Mouse (Mus musculus) cortical plate, adult 2 months (tissue): Measurements from ENCODE around the gene Rps6ka1. TPM values are rescaled to one million over a fixed set of nuclear protein-coding genes. Genes with fewer than 3 reads are reported as not detected.
A peak's percentile ranks its signal among the peaks of the same experiment; 100 is the strongest.
"Not testable (repeated sequence)": the region's sequence is repeated elsewhere in the genome, so short reads cannot be mapped to it uniquely, and the experiment has no call there.

Experiments used
- H3K27ac ChIP-seq: fragments of 200-500 bp; 2 replicates; pipeline ENCODE4 v1.5.1; 2012; ENCODE audit warnings: low read length, control low read depth, inconsistent platforms; ENCODE audit not compliant: insufficient read depth
- H3K4me1 ChIP-seq: fragments of 200-500 bp; 2 replicates; pipeline ENCODE4 v1.6.1; 2011; ENCODE audit warnings: low read length; ENCODE audit not compliant: control insufficient read depth, insufficient read depth
- H3K4me3 ChIP-seq: fragments of 200-500 bp; 2 replicates; pipeline ENCODE4 v1.5.1; 2011; ENCODE audit warnings: mild to moderate bottlenecking, low read length, control low read depth; ENCODE audit not compliant: insufficient read depth
- CTCF ChIP-seq: fragments of 200-500 bp; IDR thresholded peaks from 2 replicates; pipeline ENCODE4 v1.5.1; 2011; ENCODE audit warnings: mild to moderate bottlenecking, control low read depth, low read length; ENCODE audit not compliant: insufficient read depth; ENCODE audit errors: extremely low read depth
- POLR2A ChIP-seq: fragments of 200-500 bp; IDR thresholded peaks from 2 replicates; pipeline ENCODE4 v1.6.1; 2011; ENCODE audit warnings: mild to moderate bottlenecking, low read length, control low read depth; ENCODE audit not compliant: insufficient read depth; ENCODE audit errors: extremely low read depth
- polyA plus RNA-seq: library from polyadenylated mRNA; depleted of rRNA; stranded (reverse); fragments of >200 nt; gene quantifications from 2 replicates; pipeline ENCODE4 v1.2.3, GENCODE M21; 2012

The Rps6ka1 gene
- polyA plus RNA-seq, 1 experiment = 13.2 TPM

DNA sequence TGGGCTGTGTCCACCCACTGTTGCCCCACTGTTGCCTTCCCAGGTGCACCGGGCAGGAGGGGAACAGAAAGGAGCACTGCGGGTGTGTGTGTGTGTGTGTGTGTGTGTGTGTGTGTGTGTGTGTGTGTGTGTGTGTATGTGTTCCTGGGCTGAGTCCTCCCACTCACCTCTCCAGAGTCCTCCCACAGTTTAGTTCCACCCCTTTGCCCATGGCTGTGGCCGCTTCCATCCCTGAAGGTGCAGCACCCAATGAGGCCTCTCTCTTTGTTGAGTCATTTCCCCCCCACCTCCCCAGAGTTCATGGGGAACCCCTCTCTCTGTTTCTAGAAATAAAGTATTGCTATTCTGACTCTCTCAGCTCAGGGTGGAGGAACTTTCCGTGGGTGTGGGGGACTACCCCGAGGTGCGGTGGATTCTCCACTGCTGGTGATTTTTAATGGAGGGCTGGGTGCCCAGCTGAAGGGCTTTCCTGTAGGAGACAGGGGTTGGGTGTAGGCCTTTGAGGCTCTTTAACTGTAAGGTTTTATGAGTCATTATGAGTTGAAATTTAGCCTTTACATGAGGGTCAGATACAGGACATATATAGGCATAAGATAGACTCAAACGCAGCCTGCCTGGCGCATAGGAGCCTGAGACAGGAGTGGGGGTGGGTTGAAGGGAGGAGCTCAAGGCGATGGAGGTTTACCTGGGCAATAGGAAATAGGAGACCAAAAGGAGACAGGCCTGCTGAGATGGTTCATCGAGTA, 44.4 kb downstream of the Rps6ka1 start:
- Histone ChIP-seq H3K4me1 (no peaks in the 10 kb centered on the region), H3K4me3 (no peak overlapping the region), H3K27ac (no peak overlapping the region)
- no peak for TF ChIP-seq POLR2A
- no peak for TF ChIP-seq CTCF

DNA sequence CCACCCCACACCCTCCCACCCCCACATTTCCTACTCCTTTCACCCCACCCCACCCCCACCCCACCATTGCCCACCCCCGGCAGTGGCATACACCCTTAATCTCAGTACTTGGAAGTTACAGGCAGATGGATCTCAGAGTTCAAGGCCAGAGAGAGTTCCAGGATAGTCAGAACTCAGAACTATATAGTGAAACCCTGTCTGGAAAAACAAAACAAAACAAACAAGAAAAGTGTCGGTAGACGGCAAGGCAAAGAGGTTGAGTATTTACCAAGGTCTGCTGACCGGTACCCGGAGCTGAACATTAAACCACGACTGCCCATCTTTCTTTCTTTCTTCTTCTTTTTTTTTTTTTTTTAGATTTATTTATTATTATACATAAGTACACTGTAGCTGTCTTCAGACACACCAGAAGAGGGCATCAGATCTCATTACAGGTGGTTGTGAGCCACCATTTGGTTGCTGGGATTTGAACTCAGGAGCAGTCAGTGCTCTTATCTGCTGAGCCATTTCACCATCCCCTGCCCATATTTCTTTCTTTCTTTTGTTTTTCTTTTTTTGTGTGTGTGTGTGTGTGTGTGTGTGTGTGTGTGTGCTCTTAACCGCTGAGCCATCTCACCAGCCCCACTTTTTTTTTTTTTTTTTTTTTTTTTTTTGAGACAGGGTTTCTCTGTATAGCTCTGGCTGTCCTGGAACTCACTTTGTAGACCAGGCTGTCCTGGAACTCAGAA, 45.7 kb downstream of the Rps6ka1 start:
- H3K27ac ChIP-seq, H3K4me1 ChIP-seq, H3K4me3 ChIP-seq: not testable (repeated sequence)

DNA sequence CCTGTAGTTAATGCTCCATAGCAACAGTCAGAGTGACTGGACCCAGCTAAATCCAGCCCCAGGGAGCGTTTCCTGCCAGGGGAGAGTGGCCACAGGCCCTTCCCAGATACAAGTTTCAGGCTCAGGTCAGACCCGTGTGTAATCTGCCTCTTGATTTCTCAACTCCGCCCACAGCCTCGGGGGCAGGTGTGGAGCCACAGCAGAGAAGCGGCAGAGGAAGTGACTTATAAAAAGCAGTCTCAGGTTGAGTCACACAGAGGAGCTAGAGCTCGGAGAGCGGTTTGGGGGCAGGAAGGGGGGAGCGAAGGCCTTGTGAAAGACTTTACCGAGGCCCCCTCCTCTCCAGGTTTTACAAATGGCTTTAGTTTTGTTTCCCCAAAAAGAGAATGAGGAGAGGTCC, 46.6 kb downstream of the Rps6ka1 start:
- Histone ChIP-seq H3K4me3 (no peak overlapping the region), H3K4me1 (no peaks in the 10 kb centered on the region), H3K27ac (no peak overlapping the region)
- TF ChIP-seq CTCF (no peak), POLR2A (no peak)

DNA sequence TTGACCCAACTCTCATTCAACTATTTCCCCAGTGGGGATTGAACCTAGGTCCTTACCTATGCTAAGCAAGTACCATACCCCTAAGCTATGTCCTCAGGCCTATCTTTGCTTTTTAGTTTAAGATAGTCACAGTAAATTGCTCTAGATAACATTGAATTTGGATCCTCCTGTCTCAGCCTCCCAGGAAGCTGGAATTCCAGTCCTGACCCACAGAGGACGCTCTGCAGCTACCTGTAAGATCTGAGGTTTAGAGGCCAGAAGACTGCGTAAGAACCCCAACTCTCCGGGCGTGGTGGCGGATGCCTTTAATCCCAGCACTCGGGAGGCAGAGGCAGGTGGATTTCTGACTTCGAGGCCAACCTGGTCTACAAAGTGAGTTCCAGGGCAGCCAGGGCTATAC, 47.1 kb downstream of the Rps6ka1 start:
- TF ChIP-seq CTCF (no peak), POLR2A (no peak)
- no peaks in the 10 kb centered on the region for H3K4me1 ChIP-seq
- H3K27ac ChIP-seq = no peak overlapping the region
- no peak overlapping the region for H3K4me3 ChIP-seq

DNA sequence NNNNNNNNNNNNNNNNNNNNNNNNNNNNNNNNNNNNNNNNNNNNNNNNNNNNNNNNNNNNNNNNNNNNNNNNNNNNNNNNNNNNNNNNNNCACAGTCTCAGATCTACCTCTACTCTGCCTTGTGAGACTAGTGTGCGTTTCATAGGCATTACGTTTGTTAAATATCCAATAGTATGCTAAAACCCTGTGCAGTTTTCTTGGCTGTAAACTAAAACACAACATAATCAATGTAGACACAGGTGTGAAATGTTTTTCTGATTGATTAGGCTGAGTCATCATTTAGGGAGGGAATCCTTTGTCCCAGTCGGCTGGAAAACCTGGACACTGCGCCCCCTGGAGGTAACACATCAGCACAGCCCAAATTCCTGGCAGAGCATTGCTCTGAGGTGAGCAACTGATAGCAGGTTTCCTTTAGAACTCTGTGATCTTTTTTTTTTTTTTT, 48.2 kb downstream of the Rps6ka1 start:
- no peaks in the 10 kb centered on the region for H3K4me1 ChIP-seq
- no peak overlapping the region for H3K4me3 ChIP-seq
- peak; percentile 20; the same call in 1 of the 2 replicates for TF ChIP-seq CTCF
- no peak for TF ChIP-seq POLR2A
- H3K27ac ChIP-seq = no peak overlapping the region

DNA sequence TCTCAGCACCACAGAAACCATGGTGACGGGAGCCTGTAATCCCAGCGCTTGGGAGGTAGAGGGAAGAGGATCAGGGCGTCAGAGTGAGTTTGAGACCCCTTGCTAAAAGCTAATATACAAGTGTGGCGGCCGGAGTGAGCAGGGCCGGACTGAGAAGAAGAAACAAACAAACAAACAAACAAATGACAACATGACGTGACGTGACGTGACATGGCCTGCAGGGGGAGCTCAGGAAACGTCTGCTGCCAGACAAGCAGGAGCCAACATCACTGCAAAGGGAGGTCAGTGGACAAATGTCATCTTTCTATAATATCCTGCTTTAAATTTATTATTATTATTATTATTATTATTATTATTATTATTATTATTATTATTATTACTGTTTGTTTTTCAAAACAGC, 51.0 kb downstream of the Rps6ka1 start:
- TF ChIP-seq POLR2A (no peak), CTCF (peak; percentile 61)
- Histone ChIP-seq H3K4me1 (no peaks in the 10 kb centered on the region), H3K27ac (no peak overlapping the region), H3K4me3 (no peak overlapping the region)

DNA sequence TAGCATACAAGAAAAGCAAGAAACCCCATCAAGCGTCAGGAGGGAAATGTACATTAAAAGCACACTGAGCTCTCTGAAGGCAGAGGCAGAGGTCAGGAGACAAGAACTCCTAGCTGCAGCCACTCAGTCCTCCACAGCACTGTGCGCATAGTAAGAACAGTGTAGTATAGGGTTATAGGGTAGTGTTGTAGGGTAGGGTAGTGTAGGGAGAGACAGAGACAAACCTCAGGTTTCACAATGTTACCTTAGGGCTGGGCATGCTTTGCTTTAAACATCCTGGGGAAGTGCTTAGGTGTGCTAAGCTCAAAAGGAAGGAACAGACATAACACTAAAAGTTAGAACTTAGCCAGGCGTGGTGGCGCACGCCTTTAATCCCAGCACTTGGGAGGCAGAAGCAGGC, 52.4 kb downstream of the Rps6ka1 start:
- Histone ChIP-seq H3K4me3 (no peak overlapping the region), H3K27ac (no peak overlapping the region), H3K4me1 (no peaks in the 10 kb centered on the region)
- no peak for TF ChIP-seq POLR2A
- no peak for TF ChIP-seq CTCF

DNA sequence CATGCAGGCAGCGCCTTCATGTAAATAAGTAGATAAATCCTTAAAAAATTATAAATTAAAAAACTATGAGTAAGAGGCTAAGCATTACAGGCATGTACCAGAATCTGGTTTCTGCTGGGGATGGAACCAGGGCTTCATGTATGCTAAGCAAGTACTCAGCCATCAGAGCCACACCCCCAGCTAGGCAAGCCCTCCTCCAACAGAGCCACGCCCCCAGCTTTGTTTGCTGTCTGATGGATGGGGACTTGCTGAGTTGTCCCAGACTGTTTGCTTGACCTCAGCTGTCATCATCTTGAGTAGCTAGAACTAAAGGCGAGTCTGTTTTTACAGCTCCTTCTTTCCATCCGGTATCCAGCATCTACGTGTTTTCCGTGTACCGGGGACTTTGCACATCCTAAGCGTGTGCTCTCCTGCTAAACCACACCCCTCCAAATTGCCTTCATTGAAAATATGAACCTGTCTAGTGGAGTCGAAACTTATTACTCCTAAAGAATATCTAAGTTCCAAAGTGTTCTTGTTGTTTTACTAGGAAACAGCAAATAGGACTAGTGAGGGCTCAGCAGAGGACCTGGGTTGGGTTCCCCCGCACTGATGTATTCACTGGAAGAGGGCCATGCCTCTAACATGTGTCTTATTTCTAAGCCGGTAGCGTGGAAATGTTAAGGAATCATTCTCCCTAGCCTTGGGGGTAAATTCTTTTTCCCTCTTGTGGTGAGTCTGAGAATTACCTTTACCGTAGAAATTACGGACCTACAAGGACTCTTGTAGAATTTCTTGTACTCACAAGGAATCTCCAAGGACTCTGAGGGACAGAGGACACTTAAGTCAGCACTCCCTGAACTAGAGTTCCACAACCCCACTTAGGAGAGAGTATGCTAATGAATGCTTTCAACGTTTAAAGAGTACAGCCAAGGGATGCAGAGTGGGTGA, 54.4 kb downstream of the Rps6ka1 start:
- H3K4me1 ChIP-seq = no peaks in the 10 kb centered on the region
- no peak overlapping the region for H3K27ac ChIP-seq
- no peak overlapping the region for H3K4me3 ChIP-seq
- TF ChIP-seq CTCF (no peak), POLR2A (no peak)

DNA sequence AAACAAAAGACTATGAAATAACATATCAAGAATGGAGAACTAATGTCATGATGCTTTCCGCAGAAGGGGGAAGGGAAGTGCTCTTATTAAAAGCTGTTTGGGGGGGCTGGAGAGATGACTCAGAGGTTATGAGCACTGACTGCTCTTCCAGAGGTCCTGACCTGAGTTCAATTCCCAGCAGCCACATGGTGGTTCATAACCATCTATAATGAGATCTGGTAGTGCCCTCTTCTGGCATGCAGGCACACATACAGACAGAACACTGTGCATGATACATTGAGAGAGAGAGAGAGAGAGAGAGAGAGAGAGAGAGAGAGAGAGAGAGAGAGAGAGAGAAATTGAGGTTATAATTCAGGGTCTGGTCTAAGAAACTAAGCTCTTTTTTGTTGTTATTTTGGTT, 57.1 kb downstream of the Rps6ka1 start:
- no peak for TF ChIP-seq POLR2A
- no peak for TF ChIP-seq CTCF
- H3K27ac ChIP-seq = no peak overlapping the region
- no peak overlapping the region for H3K4me3 ChIP-seq
- H3K4me1 ChIP-seq = no peaks in the 10 kb centered on the region
